Mouse (Mus musculus) forebrain, embryonic 14.5 days (tissue): ENCODE measurements at regions not wholly inside any gene's neighbourhood (a gene's known extent, or its start where the extent isn't known, plus 50 kb on each side); places are given as distances from the start of the nearest gene placed in this dataset.

ENCODE experiments used
- ATAC-seq: fragments of 200-750 bp; cut with Nextera tagmentation; 2 replicates; pipeline ENCODE4 v1.8.0; 2017; ENCODE audit warnings: mild to moderate bottlenecking, moderate library complexity
- DNase-seq: peaks from one replicate; pipeline ENCODE4 v3.0.0-alpha.2; 2015; ENCODE audit warnings: low spot score
- H3K27ac ChIP-seq: fragments of 300-500 bp; sonication (generic); 2 replicates; pipeline ENCODE4 v1.5.1; 2014; ENCODE audit warnings: low read depth, mild to moderate bottlenecking, control low read depth, low read length, moderate library complexity
- H3K27me3 ChIP-seq: fragments of 300-500 bp; sonication (generic); replicated peaks from 2 replicates; pipeline ENCODE4 v1.6.1; 2014; ENCODE audit warnings: low read length, control low read depth, mixed read lengths; ENCODE audit not compliant: control insufficient read depth, insufficient read depth
- H3K36me3 ChIP-seq: fragments of 300-500 bp; sonication (generic); 2 replicates; pipeline ENCODE4 v1.6.1; 2014; ENCODE audit warnings: low read length, control low read depth; ENCODE audit not compliant: control insufficient read depth, insufficient read depth
- H3K4me1 ChIP-seq: fragments of 300-500 bp; sonication (generic); 2 replicates; pipeline ENCODE4 v1.6.1; 2014; ENCODE audit warnings: antibody characterized with exemption, low read length, control low read depth; ENCODE audit not compliant: control insufficient read depth, insufficient read depth
- H3K4me2 ChIP-seq: fragments of 300-500 bp; sonication (generic); 2 replicates; pipeline ENCODE4 v1.6.1; 2014; ENCODE audit warnings: mild to moderate bottlenecking, control low read depth, low read length
- H3K4me3 ChIP-seq: fragments of 300-500 bp; sonication (generic); 2 replicates; pipeline ENCODE4 v1.5.1; 2014; ENCODE audit warnings: low read depth, low read length, control low read depth
- H3K9ac ChIP-seq: fragments of 300-500 bp; sonication (generic); 2 replicates; pipeline ENCODE4 v1.6.1; 2014; ENCODE audit warnings: mild to moderate bottlenecking, low read length, control low read depth, moderate library complexity
- H3K9me3 ChIP-seq: fragments of 300-500 bp; sonication (generic); replicated peaks from 2 replicates; pipeline ENCODE4 v1.6.1; 2016; ENCODE audit warnings: low read length, control low read depth, mixed read lengths; ENCODE audit not compliant: control insufficient read depth
- WGBS: fragments of 180-500 bp; shearing (Covaris S2); extraction: QIAGEN DNeasy Blood & Tissue Kit; methylation state at CpG from one replicate; pipeline ENCODE4 v1.1.7; 2014; 5-methylcytosine and 5-hydroxymethylcytosine counted together

- Histone ChIP-seq H3K27me3 (no peaks in the 10 kb centered on the region), H3K27ac (no peak overlapping the region), H3K4me3 (no peak overlapping the region), H3K9ac (no peak overlapping the region), H3K9me3 (no peaks in the 10 kb centered on the region), H3K4me1 (peaks cover 11% of the 10 kb centered on the region), H3K4me2 (no peak overlapping the region), H3K36me3 (no peaks in the 10 kb centered on the region)
- peak; percentile 10 for DNase-seq
- 39% methylated on average over 2 of the region's 2 CpGs for WGBS
- ATAC-seq, result no peak
Measured at GRCm38 (mm10) chr3:120477232-120477631, 693.0 kb upstream of the Ptbp2 start.

DNA sequence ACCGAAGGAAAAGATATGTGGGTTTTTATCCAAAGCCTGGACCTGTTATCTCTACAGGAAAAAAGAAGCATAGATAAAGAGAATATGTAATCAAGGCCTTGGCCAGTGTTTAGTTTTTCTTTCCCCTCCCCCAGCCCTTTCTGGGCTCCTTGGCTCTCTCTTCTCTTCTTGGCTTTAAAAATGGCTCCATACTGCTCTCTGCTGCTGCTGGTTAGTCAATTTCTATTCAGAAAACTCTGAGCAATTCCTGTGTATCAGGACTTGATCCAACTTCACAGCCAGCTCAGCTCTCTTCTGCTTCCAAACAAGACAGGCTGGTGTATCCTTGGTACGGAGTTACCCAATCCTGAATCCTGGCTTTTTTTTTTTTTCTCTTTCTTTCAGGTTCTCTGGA, 689.4 kb upstream of the Ptbp2 start:
- H3K9me3 ChIP-seq, result no peaks in the 10 kb centered on the region
- H3K27ac ChIP-seq, result peak overlapping the region; percentile 65; the same call in 1 of the 2 replicates
- no peaks in the 10 kb centered on the region for H3K27me3 ChIP-seq
- peak; percentile 91 for DNase-seq
- H3K4me1 ChIP-seq, result peaks cover 15% of the 10 kb centered on the region
- H3K9ac ChIP-seq, result no peak overlapping the region
- no peak overlapping the region for H3K4me2 ChIP-seq
- WGBS, result 46% methylated on average over 2 of the region's 2 CpGs
- no peaks in the 10 kb centered on the region for H3K36me3 ChIP-seq
- peak; percentile 86 for ATAC-seq
- no peak overlapping the region for H3K4me3 ChIP-seq

- Histone ChIP-seq H3K36me3 (no peaks in the 10 kb centered on the region), H3K4me1 (peaks cover 15% of the 10 kb centered on the region), H3K27me3 (no peaks in the 10 kb centered on the region), H3K4me3 (no peak overlapping the region), H3K4me2 (peak overlapping the region; percentile 22; the same call in 1 of the 2 replicates), H3K9me3 (no peaks in the 10 kb centered on the region), H3K27ac (peak overlapping the region; percentile 65; the same call in 1 of the 2 replicates), H3K9ac (no peak overlapping the region)
- peak; percentile 45 for DNase-seq
- 34% methylated on average over 13 of the region's 13 CpGs for WGBS
- ATAC-seq, result peak; percentile 67
Measured at GRCm38 (mm10) chr3:120472687-120473644, 688.7 kb upstream of the Ptbp2 start.

DNA sequence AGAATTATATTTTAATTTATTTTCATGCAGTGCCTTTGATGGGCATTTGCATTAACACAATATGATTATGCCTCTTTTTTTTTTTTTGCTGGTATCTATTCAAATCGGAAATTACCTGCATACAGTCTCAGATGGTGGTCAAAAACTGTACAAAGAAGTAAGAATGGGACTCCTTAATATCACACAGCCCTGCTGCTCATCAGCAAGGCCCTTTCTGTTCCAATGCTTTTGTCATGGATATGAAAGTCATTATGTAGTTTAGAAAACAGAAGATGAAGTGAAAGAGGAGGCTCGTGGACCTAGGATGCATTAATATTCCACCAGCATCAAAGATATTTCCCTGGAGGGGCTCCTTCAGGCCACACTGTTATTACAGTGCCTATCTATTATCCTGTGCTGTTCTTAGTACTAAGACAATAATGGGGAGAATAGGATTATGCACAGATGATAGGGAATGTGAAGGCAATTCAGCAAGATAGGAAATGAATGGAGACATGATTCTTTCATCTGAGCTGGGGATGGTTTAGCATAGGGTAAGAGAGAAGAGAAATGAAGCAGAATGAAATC, 687.7 kb upstream of the Ptbp2 start:
- Histone ChIP-seq H3K27me3 (no peaks in the 10 kb centered on the region), H3K4me1 (peaks cover 15% of the 10 kb centered on the region), H3K9me3 (no peaks in the 10 kb centered on the region), H3K4me2 (no peak overlapping the region), H3K36me3 (no peaks in the 10 kb centered on the region), H3K4me3 (no peak overlapping the region), H3K9ac (no peak overlapping the region), H3K27ac (peak overlapping the region; percentile 59; the same call in 1 of the 2 replicates)
- ATAC-seq (peak; percentile 29; the same call in 1 of the 2 replicates), DNase-seq (peak; percentile 42)
- 34% methylated on average over 2 of the region's 2 CpGs for WGBS

GRCm38 (mm10) chr3:120468887-120469286, 684.6 kb upstream of the Ptbp2 start:
- 84% methylated on average over 2 of the region's 2 CpGs for WGBS
- Histone ChIP-seq H3K27ac (no peak overlapping the region), H3K27me3 (no peaks in the 10 kb centered on the region), H3K4me3 (no peak overlapping the region), H3K36me3 (no peaks in the 10 kb centered on the region), H3K9me3 (no peaks in the 10 kb centered on the region), H3K4me1 (peaks cover 15% of the 10 kb centered on the region), H3K9ac (no peak overlapping the region), H3K4me2 (no peak overlapping the region)
- ATAC-seq (no peak), DNase-seq (no peak)

DNA sequence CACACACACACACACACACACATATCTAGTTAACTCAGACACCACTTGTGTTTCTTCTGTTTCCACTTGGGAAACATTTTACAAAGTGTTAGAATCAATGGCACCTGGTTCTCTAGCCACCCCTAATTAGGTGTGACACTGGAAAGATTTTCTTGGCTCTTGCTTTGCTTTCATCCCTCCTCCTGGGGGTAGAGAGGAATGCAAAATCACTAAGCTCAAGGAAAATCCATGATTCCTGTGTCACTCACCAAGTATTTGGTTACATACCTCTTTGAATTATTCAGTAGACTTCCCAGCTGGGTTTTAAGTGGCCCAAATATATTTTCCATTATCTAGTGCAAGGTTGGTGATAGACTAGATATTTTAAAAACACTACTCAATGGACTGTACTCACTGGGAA, 676.5 kb upstream of the Ptbp2 start:
- ATAC-seq (no peak), DNase-seq (no peak)
- Histone ChIP-seq H3K4me3 (no peak overlapping the region), H3K27me3 (no peaks in the 10 kb centered on the region), H3K9me3 (no peaks in the 10 kb centered on the region), H3K36me3 (no peaks in the 10 kb centered on the region), H3K27ac (no peak overlapping the region), H3K9ac (no peak overlapping the region), H3K4me1 (no peaks in the 10 kb centered on the region), H3K4me2 (no peak overlapping the region)

DNA sequence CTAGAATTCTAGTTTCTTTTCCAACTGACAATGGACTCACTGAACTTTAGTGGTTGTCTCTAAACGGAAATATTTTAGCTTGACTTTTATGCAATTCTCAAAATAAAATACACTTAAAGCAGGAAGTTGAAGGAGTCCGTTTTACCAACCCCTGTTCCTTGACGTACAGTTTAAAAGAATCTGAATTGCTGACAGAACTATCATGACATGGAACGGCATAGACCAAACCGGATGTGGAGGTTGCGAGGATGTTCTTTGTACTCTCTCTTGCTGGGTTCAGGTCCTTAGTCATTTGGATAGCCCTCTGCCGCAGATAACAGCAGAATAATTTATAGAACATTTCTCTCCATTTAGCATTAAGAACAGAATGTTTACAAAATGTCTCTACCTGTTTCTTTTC, 673.6 kb upstream of the Ptbp2 start:
- H3K36me3 ChIP-seq, result no peaks in the 10 kb centered on the region
- no peaks in the 10 kb centered on the region for H3K4me1 ChIP-seq
- no peak overlapping the region for H3K4me2 ChIP-seq
- DNase-seq, result no peak
- H3K4me3 ChIP-seq, result no peak overlapping the region
- no peak for ATAC-seq
- no peaks in the 10 kb centered on the region for H3K9me3 ChIP-seq
- WGBS, result 93% methylated on average over 7 of the region's 7 CpGs
- H3K27ac ChIP-seq, result no peak overlapping the region
- no peaks in the 10 kb centered on the region for H3K27me3 ChIP-seq
- no peak overlapping the region for H3K9ac ChIP-seq

- Histone ChIP-seq H3K9me3 (no peaks in the 10 kb centered on the region), H3K36me3 (no peaks in the 10 kb centered on the region), H3K4me1 (no peaks in the 10 kb centered on the region), H3K4me3 (no peak overlapping the region), H3K9ac (no peak overlapping the region), H3K27ac (no peak overlapping the region), H3K4me2 (no peak overlapping the region), H3K27me3 (no peaks in the 10 kb centered on the region)
- DNase-seq (no peak), ATAC-seq (no peak)
- WGBS, result 94% methylated on average over 4 of the region's 4 CpGs
Measured at GRCm38 (mm10) chr3:120441127-120441526, 656.9 kb upstream of the Ptbp2 start.

GRCm38 (mm10) chr3:120430285-120430684, 646.0 kb upstream of the Ptbp2 start:
- Histone ChIP-seq H3K4me1 (no peaks in the 10 kb centered on the region), H3K27ac (no peak overlapping the region), H3K4me2 (no peak overlapping the region), H3K9me3 (no peaks in the 10 kb centered on the region), H3K27me3 (no peaks in the 10 kb centered on the region), H3K4me3 (no peak overlapping the region), H3K9ac (no peak overlapping the region), H3K36me3 (no peaks in the 10 kb centered on the region)
- DNase-seq, result no peak
- WGBS, result 91% methylated on average over 2 of the region's 2 CpGs
- no peak for ATAC-seq
